Mouse (Mus musculus) MEL-GATA-1-ER (cell line): ENCODE data around the gene Ly6f.
"Not testable (repeated sequence)": the region's sequence is repeated elsewhere in the genome, so short reads cannot be mapped to it uniquely, and the experiment has no call there.

Experiments
- DNase-seq: peaks from one replicate; pipeline ENCODE4 v3.0.0-alpha.2; 2012; ENCODE audit warnings: low read depth; ENCODE audit errors: extremely low read depth

The Ly6f gene

GRCm38 (mm10) chr15:75268121-75268520 lies at the start of gene Ly6f:
Gene Ly6f (plus strand): TSS chr15:75268421.
- DNase-seq, result no peak

GRCm38 (mm10) chr15:75221942-75222341 lies 46.3 kb upstream of the Ly6f start:
- no peak for DNase-seq

- no peak for DNase-seq
Observed at GRCm38 (mm10) chr15:75237736-75238288, 30.4 kb upstream of the Ly6f start.

- DNase-seq, result no peak
Observed at GRCm38 (mm10) chr15:75240558-75240957, 27.7 kb upstream of the Ly6f start.

GRCm38 (mm10) chr15:75242756-75243640 lies 25.2 kb upstream of the Ly6f start:
- no peak for DNase-seq

GRCm38 (mm10) chr15:75254671-75255070 lies 13.6 kb upstream of the Ly6f start:
- no peak for DNase-seq

GRCm38 (mm10) chr15:75265863-75266262 lies 2.4 kb upstream of the Ly6f start:
- DNase-seq, result no peak

- DNase-seq, result no peak
Observed at GRCm38 (mm10) chr15:75266626-75267025, 1.6 kb upstream of the Ly6f start.

- no peak for DNase-seq
Observed at GRCm38 (mm10) chr15:75268916-75269829, 952 bp downstream of the Ly6f start.

GRCm38 (mm10) chr15:75270169-75270568 lies 1.9 kb downstream of the Ly6f start:
- no peak for DNase-seq

GRCm38 (mm10) chr15:75270691-75271362 lies 2.6 kb downstream of the Ly6f start:
- DNase-seq, result no peak

GRCm38 (mm10) chr15:75271426-75271825 lies 3.2 kb downstream of the Ly6f start:
- no peak for DNase-seq

GRCm38 (mm10) chr15:75271891-75272290 lies 3.7 kb downstream of the Ly6f start:
- no peak for DNase-seq

GRCm38 (mm10) chr15:75281991-75282390 lies 13.8 kb downstream of the Ly6f start:
- not testable (repeated sequence) for DNase-seq

- not testable (repeated sequence) for DNase-seq
Observed at GRCm38 (mm10) chr15:75286512-75286911, 18.3 kb downstream of the Ly6f start.

GRCm38 (mm10) chr15:75292377-75292776 lies 24.2 kb downstream of the Ly6f start:
- DNase-seq, result no peak

- no peak for DNase-seq
Observed at GRCm38 (mm10) chr15:75293873-75294385, 25.7 kb downstream of the Ly6f start.

- no peak for DNase-seq
Observed at GRCm38 (mm10) chr15:75306101-75306500, 37.9 kb downstream of the Ly6f start.

GRCm38 (mm10) chr15:75309186-75309585 lies 41.0 kb downstream of the Ly6f start:
- no peak for DNase-seq

- DNase-seq, result no peak
Observed at GRCm38 (mm10) chr15:75309946-75310345, 41.7 kb downstream of the Ly6f start.

- DNase-seq, result no peak
Observed at GRCm38 (mm10) chr15:75314421-75314820, 46.2 kb downstream of the Ly6f start.
